Mouse (Mus musculus) frontal cortex, postnatal 10 days (tissue): ENCODE results near the gene C3.
A peak's percentile ranks its signal among the peaks of the same experiment; 100 is the strongest.

Experiments
- DNase-seq, 2 experiments: peaks; one replicate each; pipeline ENCODE4 v3.0.0; 2022; ENCODE audit warnings: low spot score in 2 of 2, mixed read lengths in 1 of 2

Gene C3

DNA sequence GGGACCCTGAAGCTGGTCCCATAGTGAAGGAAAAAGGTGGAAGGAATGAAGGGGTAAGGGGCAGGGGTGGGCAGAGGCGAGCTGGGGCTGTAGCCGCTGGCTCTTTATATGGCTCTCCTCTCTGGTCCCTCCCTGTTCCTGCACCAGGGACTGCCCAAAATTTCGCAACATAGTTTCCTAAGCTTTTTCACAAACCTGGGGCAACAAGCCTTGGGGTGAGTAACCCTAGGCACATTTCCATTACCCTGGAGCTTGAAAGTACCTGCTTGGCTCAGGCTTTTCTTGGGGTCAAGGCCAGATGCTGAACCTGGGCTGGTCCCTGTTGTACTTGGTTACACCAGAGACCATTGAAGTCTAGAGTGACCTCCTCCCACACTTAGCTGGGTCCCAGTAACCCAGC, at the start of gene C3:
Gene C3, minus strand, starts transcription at position 123 of the 400 bp plus-strand sequence.
- no peak for DNase-seq

DNA sequence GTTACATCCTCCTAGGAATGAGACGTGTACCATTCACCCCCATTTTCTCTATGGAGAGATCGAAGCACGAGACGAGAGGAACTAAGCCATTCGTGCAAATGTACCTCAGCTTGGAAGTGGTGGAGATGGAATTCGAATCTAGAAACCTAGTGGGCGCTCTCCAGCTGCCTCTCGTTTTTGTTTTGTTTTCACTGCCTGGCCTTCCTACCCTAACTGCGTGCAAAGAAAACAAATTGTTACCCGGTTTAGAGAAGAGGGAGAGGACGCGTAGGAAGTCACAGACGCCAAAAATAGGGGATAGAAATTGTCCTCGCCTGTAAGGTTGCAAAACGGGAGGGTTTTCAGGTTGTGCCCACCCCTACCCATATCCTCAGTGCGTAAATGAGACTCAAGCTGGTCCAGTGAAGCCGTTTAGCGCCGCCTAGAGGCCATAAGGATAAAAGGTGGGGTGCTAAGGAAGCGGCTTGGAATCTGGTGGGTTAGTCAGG, 48.7 kb upstream of the C3 start:
- DNase-seq: peak; percentile 55 to 63

DNA sequence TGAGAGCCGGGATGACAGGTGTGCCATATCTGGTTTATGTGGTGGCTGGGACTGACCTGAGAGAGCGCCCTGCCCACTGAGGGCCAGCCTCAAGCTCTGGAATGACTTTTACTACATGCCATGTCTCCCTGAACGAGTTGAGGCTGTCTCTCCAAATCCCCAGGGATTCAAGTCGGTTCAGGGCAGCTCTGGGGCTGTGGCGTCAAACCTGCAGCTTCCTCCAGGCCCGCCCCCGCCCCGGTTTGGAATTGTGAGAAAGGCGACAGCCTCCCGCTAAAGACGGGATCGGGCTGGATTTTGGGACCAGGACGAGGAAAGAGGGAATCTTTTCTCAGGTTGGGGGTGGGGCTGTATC, 48.0 kb upstream of the C3 start:
- no peak for DNase-seq

DNA sequence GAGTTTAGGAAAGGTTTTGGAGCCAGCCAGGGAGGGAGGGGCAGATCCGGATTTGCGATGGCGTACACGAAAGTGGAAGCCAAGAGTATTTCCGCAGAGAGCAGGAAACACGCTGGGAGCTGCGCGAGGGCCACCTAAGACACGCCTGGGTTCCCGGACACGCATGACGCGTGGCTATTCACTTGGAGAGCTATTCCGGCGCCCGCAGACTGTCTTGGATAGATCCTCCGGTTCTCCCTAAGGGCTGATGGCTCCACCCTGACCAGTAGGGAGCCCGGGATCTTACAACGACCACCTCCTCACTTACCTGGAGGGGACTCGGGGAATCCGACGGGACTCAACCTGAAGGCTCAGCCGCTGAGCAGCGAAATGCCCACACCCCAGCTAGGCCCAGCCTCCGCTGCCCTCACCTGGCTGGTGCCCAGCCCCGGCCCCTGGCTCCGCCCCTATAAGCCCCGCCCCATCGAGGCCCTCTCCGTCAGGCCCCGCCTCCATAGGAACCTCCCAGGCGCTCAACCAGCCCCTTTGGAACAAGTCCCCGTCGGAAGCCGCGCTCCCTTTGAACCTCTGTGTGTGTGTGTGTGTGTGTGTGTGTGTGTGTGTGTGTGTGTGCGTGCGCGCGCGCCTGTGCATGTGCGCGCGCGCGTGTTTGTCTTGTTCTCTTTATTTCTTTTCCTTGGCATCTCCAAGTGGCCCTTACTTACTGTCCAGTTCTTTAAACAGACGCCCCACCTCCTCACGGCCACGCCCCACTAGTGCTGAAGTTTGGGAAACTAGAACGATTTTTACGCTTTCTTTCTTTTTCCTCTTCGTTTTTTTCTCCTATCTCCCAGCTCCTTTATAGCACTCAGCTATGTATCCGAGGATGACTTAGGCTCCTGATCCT, 47.4 kb upstream of the C3 start:
- peak in 1 of 2 experiments; percentile 49 for DNase-seq

DNA sequence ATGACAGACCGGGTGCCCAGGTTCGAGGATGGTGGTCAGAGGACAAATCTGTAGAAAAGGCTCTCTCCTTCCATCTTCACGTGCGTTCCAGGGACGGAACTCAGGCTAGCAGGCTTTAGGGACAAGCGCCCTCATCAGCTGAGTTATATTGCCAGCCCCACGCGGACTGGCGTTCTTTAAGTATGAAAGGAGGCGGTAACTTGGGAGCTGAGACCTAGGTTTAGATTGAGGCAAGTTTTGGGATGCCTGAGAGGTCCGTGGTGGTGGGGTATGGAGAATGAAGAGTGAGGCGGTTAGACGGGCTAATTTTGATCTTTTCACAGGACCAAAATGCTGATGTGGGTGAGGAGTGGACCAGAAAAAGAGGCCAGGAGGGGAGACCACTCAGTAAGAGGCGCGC, 46.8 kb upstream of the C3 start:
- DNase-seq: no peak

DNA sequence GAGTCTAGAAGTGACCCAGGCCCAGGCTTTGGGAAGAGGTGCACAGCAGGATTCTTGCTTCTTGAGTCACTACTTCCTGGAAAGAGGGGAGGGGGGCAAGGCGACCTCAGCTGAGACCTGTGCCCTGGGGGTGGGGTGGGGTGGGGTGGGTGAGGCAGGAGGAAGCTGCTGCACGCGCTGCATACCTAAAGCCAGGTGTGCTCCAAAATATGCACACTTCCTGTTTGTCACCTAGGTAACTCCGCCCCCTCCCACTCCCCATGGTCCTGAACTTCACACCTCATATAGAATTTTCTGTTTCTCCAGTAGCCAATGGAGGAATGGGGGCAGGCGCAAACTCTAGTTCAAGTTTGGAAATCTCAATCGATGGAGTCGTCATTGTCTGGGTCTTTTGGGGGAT, 45.9 kb upstream of the C3 start:
- DNase-seq: no peak

DNA sequence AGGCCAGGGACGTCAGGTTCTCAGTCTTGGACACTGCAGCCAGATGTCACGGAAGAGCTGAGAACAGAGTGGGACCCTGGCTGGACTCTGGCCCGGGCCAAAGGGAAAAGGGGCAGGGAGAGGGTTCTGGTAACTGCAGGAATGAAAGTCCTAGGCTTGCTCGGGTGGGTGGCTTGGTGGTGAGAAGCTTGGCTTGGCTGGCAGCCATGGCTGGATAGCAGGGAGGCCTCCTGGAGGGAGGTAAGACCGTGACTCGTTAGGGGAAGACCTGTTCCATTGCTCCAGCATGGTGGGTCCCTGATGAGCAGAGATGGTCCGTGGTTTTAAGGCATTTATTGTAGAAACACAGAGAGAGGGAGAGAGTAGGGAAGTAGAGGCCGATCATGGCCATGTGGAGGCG, 43.4 kb upstream of the C3 start:
- no peak for DNase-seq

DNA sequence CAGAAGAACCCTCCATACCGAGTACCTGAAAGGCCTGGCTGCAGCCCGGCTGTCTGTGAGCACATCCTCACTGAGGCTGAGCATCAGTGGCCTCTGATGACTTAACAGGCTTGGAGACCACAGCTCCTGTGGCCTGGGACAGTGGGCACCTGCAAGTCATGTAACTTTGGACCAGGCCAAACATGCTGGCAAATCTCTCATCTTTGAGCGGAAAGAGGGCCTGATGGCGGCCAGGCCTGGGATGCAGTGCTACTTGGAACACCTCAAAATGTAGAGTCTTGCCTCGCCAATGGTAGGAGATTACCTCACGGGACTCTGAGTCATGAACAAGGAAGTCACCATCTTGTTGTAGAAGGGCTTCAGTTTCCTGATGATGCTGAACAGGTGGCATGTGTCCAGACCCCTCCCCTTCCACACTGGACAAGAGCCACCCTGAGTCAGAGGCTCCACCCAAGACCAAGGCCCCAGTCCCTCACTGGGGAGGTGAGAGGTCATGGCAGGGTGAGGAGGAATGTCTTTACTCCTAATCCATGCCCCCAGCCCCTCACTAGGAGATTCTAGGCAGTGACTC, 39.7 kb upstream of the C3 start:
- DNase-seq: no peak

DNA sequence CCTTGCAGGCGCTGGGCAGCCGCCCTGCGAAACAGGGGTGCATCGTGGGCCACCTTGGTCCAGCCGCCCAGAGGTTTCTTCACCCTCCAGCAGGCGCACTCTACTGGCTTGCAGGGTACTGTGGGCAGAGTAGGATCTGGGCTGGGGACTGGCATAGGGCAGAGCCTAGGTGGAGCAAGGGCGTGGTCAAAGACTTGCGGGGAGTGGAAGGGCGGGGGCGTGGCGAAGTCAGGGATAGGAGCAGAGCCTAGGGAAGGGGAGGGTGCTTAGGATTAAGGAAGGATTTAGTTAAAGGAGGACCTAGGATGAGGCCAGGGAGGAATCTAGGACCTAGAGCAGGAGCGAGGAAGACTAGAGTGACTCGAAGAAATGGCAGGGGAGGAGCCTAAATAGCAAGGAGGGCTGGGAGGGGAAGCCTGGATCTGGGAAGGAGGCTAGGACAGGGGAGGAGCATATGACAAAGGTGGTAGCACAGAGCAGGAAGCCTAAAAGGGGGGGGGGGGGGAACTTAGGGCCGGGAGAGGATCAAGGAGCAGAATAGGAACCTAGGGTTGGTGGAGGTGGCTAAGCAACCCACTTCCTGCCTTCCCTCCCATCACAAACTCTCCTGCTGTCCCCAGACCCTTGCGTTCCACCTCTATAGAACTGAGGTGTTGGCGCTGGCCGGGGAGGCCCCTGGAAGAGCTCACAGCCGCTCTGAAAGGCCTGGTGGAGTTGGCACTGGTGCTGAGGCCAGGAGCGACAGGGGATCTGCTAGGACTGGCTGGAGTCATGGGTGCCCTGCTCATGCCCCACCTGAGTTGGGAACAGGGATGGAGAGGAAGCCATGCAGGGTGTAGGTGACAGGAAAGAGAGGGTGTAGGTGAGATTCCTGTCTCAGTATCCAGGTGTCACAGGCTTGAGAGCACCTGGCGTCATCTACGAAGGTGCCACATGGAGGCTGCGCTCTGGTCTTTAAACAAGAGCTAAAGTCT, 37.3 kb upstream of the C3 start:
- peak in 1 of 2 experiments; percentile 31 for DNase-seq

DNA sequence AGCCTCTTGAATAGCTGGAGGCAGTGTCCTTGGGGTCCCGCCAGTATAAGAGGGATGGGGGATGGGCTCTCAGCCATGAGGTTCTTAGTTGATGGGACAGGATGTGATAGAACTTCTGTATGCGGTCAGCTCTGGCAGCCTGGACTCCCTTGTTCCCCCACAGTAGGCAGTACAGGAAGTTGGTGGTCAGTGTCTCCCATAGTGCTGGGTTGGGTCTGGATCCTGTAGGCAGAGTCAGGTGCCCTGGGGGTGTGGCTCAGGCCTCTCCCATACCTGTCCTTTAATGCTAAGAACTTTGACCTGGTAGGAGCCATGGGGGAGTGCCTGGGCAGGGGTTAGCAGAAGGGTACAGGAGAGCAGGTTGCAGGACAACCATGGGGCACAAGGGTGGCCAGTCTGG, 36.2 kb upstream of the C3 start:
- no peak for DNase-seq

DNA sequence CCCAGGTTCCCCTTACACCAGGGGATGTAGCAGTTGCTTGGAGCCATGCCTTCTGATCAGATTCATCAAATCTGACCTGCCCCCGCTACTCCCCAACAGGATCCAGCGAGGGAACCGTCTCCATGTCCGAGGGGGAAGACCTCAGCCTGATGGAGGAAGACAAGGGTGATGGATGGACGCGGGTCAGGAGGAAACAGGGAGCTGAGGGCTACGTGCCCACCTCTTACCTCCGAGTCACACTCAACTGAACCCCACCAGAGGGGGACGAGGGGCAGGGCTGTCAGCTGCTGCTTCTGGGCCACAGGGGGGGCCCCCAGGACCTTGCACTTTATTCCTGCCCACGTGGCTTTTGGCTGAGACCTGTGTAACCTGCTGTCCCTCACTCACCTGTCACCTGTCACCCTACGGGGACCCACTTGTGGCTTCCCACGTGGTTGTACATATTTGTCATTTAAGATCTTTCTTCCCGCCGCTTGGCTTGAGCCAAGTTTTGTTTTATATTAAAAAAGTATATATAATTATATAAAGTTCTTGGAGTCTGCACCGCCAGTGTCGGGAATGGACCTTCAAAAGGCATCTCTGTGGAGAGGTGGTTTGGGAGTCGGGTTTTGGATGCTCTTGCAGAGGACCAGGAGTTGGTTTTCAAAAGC, 35.1 kb upstream of the C3 start:
- DNase-seq: no peak

DNA sequence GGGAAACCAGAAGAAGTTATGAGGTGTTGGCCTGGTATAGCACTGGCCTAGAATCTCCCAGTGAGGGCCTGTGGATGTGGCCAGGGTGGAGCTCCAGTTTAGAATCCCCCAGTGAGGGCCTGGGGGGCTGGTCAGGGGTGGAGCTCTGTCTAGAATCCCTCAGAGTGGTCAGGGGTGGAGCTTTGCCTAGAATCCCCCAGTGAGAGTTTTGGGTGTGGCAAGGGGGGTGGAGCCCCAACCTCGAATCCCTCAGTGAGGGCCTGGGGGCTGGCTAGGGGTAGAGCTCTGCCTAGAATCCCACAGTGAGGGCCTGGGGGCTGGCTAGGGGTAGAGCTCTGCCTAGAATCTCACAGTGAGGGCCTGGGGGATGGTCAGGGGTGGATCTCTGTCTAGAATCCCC, 33.9 kb upstream of the C3 start:
- DNase-seq: no peak

DNA sequence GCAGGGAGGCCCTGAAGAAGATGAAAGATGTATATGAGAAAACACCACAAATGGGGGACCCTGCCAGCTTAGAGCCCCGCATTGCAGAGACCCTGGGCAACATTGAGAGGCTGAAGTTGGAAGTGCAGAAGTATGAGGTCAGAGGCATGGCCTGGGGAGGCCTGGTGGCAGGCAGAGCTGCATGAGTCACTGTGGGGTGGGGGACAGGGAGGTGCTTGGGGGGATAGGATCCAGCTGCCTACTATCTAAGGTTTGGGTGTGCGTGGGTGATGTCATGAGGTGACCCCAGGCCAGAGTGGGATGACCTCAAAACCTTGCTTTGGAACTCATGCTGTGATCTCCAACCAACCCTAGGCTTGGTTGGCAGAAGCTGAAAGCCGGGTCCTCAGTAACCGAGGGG, 33.4 kb upstream of the C3 start:
- DNase-seq: no peak

DNA sequence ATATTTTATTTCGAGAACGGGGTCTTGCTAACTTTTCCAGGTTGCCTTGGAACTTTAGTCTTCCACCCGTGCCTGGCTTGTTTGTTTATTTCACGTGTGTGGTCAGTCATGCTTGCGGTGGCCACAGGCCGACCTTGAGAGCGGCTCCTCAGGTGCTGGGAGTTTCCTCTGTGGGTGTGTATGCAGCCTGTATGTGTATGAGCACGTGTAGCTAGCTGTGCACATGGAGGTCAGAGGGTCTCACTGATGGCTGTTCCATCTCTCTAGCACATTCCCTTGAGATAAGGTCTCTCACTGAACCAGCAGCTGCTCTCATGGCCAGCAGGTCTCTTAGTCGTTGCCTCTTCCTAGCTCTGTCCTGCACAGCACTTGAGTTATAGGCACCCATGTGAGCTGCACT, 32.4 kb upstream of the C3 start:
- DNase-seq: no peak

DNA sequence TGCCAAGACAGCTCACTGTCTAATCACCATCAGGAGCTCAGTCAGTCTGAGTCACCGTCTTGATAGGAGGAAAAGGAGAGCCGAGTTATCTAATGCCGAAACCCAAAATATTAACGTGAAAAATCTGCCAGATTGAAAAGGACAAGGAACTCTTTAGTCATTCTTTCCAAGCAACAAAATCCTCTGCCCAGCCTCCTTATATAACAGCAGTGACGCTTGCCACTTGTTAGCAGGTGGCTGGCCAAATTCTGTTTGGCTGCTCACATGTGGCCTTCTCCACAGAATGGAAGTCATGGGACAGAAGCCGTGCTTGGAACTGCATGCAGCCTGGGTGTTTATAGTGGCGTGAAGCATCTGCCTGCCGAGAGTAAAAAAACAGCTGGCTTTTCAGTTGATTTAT, 31.8 kb upstream of the C3 start:
- no peak for DNase-seq

DNA sequence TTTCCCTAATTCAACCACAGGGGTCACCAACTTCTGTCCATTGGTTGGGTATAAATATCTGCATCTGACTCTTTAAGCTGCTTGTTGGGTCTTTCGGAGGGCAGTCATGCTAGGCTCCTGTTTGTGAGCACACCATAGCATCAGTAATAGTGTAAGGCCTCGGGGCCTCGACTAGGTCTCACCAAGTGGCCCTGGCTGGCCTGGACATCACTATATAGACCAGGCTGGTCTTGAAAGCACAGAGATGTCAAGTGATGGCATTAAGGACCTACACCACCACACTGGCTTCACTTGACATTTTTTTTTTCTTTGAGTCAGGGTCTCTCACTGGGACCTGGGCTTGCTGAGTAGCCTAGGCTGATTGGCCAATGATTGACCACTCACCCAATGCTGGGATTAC, 30.3 kb upstream of the C3 start:
- DNase-seq: no peak

DNA sequence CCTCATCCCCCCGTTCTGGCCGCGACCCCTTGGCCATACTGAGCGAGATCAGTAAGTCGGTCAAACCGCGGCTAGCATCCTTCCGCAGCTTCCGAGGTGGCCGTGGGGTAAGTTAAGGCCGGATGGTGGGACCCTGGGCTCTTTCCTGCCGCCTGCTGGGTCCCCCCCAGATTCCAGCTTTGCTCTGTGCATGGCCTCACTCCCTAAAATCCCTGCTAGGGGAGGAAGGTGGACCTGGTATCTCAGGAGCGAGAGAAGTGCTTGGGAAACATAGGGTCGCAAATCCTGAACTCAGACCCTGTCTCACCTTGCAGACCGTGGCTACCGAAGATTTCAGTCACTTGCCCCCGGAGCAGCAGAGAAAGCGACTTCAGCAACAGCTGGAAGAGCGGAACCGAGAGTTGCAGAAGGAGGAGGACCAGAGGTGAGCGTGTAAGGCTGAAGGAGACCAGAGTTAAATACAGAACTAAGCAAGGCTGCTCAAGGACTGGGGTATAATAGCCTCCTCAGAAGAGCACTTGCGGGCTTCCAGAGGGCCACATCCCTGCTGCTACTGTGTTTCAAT, 29.1 kb upstream of the C3 start:
- no peak for DNase-seq

DNA sequence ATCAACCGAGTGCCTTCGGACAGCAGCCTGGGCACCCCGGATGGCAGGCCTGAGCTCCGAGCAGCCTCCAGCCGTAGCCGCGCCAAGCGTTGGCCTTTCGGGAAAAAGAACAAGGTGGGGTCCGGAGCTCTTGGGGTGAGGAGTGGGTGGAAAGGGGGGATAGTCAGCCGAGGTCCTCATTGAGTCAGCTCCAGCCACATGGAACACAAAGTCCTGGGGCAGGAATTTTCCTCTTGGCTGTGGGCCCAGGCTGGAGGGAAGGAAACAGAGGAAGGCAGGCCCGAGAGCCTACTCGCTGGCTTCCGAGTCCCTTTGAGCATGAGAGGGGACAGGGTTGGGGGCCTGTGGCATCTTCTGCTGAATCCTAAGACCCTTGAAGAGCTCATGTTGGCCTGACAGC, 27.4 kb upstream of the C3 start:
- DNase-seq: no peak

DNA sequence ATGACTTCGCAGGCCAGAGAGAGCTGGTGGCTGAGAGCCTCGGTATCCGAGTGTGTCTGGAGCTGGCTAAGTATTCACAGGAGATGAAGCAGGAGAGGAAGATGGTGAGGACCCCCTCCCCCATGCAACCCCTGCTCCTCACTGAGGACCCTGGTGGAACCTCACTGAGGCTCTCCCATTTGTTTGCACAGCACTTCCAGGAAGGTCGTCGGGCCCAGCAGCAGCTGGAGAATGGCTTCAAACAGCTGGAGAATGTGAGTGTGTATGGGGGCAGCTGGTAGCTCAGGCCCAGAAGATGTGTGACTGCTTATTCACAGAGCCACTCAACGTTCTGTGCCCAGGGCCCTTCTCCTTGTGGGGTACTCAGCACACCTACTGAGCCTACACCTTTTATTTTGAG, 25.4 kb upstream of the C3 start:
- DNase-seq: no peak

DNA sequence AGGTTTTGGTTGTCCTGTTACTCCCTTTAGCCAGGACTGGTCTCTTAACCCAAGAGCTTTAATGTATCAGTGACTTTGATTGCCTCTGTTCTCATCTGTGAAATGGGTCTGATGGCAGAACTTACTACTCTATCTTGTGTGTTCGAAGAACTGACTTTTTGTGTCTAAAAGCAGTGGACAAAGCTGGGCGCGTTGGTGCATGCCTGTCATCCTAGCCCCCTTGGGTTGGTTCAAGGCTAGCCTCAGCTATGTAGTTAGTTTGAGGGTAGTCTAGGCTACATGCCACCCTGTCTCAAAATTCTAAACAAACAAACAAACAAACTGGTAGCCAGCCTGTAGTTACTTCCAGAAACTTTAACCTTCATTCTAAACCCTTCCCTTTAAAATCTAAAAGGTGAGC, 23.5 kb upstream of the C3 start:
- no peak for DNase-seq

DNA sequence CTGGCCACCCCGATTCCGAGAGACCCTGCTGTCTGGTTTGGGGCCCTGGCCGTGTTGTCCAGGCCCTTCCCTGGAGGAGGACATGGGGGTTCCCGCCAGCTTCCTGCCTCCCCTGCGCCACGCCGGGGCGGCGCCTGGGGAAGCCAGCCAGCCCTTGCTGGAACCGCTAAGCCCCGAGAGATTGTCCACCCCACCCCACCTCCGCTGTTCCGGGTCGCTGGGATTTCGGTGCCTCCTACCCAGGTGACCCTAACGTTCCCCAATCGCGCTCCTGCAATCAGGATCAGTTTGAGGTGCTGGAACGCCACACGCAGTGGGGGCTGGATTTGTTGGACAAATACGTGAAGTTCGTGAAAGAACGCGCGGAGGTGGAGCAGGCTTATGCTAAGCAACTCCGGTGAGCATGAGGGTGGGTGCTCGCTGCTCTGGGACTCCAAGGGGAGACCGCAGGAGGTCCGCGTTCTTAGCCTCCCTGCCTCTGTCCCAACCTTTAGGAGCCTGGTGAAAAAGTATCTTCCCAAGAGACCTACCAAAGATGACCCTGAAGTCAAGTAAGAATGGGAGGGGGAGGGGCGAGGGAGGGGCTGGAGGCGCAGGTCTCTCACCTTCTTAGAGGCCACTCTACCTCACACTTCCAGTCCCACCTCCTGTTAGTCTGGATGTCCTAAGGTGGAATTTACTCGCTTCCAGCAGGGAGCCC, 22.7 kb upstream of the C3 start:
- no peak for DNase-seq
